Mouse (Mus musculus) lung, postnatal 0 days (tissue): Measurements from ENCODE around the gene Gm49403.

Experiments used
- CTCF ChIP-seq: IDR thresholded peaks from 2 replicates; pipeline ENCODE4 v1.5.1; 2016; ENCODE audit warnings: antibody characterized with exemption, mild to moderate bottlenecking
- EP300 ChIP-seq: IDR thresholded peaks from 2 replicates; pipeline ENCODE4 v1.6.1; 2016; ENCODE audit warnings: antibody characterized with exemption, mild to moderate bottlenecking, control low read depth

GRCm38 (mm10) chr19:8864265-8864664 is 19.5 kb upstream of the Gm49403 start:
- TF ChIP-seq CTCF (no peak), EP300 (no peak)
